Mouse (Mus musculus) retina, postnatal 7 days (tissue): ENCODE data around the gene Spcs1.

ENCODE experiments used
- DNase-seq: peaks from one replicate; pipeline ENCODE4 v3.0.0-alpha.2; 2012; ENCODE audit warnings: low read depth, low spot score

Gene Spcs1

DNA sequence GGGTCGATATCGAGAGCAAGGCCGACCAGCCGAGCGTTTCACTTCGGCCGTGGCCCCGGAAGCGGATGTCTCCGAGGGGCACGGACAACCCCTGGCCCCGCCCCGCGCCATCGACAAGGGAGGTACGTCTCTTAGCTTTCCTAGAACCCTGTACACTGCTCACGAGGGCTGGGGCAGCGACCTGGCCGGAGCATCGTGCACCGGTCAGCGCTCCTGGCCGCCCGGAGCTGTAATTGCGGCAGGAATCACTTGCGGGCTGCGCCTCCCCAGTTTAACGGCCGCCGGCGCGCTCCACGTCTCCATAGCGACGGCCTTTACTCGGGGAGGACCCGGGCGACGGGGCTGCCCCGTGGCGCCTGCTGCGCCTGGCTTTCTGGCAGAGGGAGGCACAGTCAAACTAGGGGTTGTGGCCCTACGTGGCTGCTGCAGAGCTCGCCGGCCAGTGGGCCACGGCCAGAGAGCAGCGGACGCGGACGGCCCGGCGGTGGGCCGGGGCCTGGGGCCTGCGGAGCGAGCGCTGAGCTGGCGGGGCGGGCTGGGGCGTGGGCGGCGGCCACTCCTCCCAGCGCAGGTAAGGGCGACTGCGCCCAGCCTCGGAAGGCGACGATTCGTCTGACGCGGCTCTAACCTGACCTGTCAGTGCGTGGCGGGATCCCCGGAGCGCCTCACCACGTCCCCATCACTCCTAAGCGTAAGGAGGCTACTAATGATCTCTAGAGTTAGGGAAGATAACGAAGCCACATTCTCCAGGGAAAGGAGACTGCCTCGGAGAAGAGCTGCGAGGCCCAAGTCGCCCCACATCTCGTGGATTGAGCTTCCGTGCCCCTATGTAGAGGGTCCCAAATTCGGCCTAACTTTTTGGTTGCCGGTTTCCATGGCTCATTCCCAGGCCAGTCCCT is at the start of gene Spcs1, which contains the start of gene Glt8d1:
TSS of gene Spcs1 (minus strand) at position 366 of the 899 bp plus-strand sequence.
TSS of gene Glt8d1 (plus strand) at position 94 of the 899 bp plus-strand sequence.
- peak; percentile 65 for DNase-seq

- DNase-seq, result no peak
Measured at GRCm38 (mm10) chr14:31045817-31046216, 44.3 kb upstream of the Spcs1 start.

GRCm38 (mm10) chr14:31045296-31045695 is 43.8 kb upstream of the Spcs1 start:
- DNase-seq, result no peak

- no peak for DNase-seq
Measured at GRCm38 (mm10) chr14:31025785-31026184, 24.3 kb upstream of the Spcs1 start.

GRCm38 (mm10) chr14:31022579-31022978 is 21.1 kb upstream of the Spcs1 start:
- no peak for DNase-seq

DNA sequence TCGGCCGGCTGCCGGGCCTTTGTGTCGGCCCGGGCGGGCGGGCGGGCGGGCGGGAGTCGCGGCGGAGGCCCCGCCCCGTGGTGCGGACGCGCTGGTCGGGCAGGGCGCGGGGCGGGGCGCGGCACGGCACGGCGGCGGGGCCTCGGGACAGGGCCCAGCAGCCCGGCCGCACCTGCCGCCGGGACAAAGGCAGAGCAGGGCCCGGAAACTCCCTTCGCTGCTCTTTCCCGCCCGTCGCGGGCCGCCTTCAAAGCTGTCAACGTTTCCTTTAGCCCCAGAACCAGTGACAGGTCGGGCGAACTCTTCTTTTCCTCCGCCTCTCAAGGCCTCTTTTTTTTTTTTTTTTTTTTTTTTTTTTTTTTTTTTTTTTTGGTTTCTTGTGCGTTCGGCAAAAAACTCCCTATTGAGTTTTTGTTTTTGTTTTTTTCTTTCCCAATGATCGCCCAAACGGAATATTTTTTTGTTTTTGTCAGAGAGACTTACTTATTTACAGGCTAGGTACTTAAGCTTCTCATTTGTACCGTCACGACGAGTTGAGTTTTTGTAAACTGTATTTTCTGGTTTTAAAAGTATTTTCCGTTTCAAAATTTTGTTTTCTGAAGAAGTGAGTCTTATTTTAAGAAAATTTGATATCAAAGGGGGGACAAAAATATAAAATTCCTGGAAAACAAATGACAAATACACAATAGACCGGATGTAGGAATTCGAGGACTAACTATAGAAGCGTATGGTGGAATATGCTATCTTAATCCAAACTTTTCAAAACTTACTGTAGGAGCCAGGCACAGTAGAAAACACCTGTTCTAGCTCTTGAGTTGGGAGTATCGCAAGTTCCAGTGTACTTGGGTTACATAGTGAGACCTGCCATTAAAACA is 18.1 kb upstream of the Spcs1 start:
- DNase-seq, result peak; percentile 53

DNA sequence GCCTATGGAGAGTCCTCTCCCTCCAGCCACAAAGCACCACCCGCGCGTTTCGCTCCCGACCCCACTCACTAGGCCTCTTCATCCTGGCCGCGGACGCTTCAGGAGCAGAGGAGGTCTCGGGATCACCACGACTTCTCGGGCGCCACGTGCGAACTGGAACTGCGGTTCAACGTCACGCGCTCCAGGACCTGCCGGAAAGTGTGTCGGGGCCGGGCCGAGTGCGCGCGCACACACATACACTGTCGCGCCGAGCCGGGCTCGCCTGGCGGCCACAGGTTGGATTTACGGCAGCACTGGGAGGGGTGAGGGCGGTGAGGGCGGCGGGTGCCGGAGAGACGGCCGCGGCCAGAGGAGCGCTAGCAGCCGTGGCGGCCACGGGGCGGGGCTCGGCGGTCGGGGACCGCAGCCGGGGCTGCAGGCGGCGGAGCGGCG is 17.4 kb upstream of the Spcs1 start, which contains the start of the genes Pbrm1 and Gnl3:
TSS of gene Pbrm1 (plus strand) at position 279 of the 432 bp plus-strand sequence.
TSS of gene Gnl3 (minus strand) at position 293 of the 432 bp plus-strand sequence.
- peak; percentile 90 for DNase-seq

DNA sequence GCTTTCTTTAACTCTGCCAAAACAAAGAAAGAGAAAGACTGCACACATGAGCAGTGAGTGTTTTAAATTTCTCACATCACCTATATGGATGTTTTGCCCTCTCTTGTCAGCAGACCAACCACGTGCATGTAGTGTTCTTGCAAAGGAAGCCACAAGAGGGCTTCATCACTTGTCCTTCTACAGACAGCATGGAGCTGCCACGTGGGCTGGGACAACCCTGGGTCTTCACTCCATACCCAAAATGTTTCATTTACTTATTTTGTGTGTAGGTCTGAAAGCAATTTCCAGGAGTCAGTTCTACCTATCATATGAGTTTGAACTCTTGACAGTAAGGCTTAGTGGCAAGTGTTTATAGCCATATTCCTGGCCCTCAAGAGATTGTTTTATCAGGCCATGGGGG is 16.4 kb upstream of the Spcs1 start:
- no peak for DNase-seq

DNA sequence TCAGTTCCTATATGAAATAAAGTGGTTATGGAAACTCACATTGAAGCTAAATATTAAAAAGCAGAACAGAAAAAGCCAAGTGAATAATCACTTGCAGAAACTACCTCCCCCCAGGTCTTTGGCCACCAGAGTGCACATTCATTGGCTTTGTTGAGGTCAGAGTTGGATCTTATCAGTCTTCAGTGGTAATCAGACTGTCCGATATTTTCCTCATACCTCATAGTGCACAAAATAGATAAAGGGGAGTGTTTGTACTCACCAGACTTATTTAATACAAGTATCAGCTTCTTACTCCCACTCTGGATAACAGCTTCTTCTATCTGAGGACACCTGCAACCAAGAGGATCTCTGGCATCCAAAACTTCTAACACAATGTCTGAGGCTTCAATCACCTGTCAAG is 14.6 kb upstream of the Spcs1 start:
- DNase-seq, result no peak

DNA sequence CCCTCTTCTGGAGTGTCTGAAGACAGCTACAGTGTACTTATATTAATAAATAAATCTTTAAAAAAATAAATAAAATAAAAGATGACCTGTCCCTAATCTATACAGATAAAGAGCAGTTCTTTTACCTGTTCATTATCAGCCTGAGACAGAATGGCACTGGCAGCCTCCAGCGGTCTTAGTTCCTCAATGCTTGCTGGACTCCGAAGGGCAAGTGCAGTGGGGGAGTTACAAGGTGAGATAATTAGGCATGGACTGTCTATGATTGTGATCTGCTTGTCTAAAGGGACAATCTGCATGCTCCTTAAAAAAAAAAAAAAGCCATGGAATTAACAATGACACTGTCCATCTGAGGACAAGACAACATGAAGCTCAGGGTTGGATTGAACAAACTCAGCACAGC is 12.5 kb upstream of the Spcs1 start:
- no peak for DNase-seq

DNA sequence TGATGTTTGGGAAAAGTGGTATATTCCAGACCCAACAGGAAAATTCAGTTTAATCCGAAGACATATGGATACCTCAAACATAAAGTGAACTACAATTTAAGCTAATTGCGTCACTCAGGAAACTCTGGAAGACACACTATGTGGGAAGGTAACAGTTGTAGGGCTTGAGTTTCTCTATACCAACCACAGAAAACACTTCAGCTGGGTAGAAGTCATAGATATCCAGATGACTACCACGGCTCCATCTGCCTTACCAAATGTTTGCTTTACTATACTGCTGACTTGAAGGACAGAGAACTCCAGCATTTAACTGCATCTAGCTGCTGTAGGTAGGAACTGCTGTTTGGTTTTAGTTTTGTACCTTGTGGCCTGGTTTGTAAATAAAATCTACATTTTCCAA is 10.1 kb upstream of the Spcs1 start:
- DNase-seq, result no peak

- DNase-seq, result no peak
Measured at GRCm38 (mm10) chr14:31006779-31007178, 5.3 kb upstream of the Spcs1 start.

- no peak for DNase-seq
Measured at GRCm38 (mm10) chr14:31004527-31004926, 3.1 kb upstream of the Spcs1 start.

GRCm38 (mm10) chr14:31000816-31001306 is 611 bp downstream of the Spcs1 start:
- no peak for DNase-seq

- no peak for DNase-seq
Measured at GRCm38 (mm10) chr14:31000356-31000755, 1.1 kb downstream of the Spcs1 start.

- no peak for DNase-seq
Measured at GRCm38 (mm10) chr14:30996417-30996816, 5.1 kb downstream of the Spcs1 start.

- no peak for DNase-seq
Measured at GRCm38 (mm10) chr14:30976222-30976621, 25.2 kb downstream of the Spcs1 start.

DNA sequence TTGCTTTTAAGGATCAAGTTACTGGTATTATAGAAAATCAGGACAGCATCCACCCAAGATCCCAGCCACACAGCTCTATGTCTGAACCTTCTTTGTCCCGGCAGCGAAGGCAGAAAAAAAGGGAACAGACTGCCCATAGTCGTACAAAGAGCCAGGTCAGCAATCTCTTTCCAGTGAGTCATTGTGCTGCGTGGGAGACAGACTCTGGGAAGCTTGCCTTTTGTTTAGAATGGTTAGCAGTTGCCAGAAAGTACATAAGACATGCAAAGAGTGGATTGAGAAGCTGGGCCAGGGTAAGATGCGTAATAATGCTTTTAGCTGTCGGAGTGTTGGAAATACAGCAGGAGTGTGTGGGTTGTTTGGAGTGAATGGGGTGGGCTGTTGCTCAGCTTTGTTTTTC is 27.3 kb downstream of the Spcs1 start:
- DNase-seq, result no peak

DNA sequence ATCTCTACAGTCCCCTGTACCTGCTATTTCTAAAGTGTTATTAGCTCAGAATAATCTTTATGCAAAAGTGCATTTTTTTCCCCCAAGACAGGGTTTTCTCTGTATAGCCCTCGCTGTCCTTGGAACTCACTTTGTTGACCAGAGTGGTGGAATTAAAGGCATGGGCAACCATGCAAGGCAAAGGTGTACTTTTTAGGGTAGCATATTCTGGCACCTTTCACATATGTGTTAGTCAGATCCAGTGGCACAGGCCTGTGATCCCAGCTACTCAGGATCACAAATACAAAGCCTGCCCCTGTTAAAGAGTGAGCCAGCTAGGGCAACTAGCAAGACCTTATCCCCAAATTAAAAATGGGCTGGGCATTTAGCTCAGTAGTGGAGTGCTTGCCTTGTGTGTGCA is 41.1 kb downstream of the Spcs1 start:
- no peak for DNase-seq

DNA sequence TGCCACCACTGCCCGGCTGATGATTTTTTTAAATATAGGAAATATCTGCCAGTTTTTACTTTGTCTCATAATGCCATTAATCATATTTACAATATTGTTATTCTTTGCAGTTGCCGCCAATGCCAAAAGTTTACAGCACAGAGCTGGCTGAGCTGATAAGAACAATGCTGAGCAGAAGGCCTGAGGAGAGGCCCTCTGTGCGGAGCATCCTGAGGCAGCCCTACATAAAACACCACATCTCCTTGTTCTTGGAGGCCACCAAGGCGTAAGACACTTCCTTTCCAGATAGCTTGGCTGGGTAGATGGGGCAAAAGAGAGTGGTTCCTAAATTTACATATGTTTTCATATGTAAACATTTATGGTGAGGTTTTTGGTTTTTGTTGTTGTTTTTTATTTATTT is 42.4 kb downstream of the Spcs1 start:
- DNase-seq, result no peak

- DNase-seq, result no peak
Measured at GRCm38 (mm10) chr14:30958517-30958916, 43.0 kb downstream of the Spcs1 start.
